Mouse (Mus musculus): ENCODE data around the gene Tril.

- no peak for TF ChIP-seq CTCF (conservative IDR thresholded peaks at IDR 0.05; ENCODE audit: insufficient read depth, insufficient read length, low read depth, low read length)
- no peak for TF ChIP-seq POLR2A (IDR thresholded peaks at IDR 0.05; ENCODE audit: low read depth, low read length)
Measured at GRCm38 (mm10) chr6:53780008-53780407, 40.6 kb downstream of the Tril start.
